Mouse (Mus musculus): Measurements from ENCODE around the gene Lrba. TPM values are rescaled to one million over a fixed set of nuclear protein-coding genes. Genes with fewer than 3 reads are reported as not detected.

Lrba gene
- total RNA-seq (2023), result 10 to 100 TPM in 1 of 2 experiments, 1 to 10 TPM in 1; 9.2 to 11.1 TPM

DNA sequence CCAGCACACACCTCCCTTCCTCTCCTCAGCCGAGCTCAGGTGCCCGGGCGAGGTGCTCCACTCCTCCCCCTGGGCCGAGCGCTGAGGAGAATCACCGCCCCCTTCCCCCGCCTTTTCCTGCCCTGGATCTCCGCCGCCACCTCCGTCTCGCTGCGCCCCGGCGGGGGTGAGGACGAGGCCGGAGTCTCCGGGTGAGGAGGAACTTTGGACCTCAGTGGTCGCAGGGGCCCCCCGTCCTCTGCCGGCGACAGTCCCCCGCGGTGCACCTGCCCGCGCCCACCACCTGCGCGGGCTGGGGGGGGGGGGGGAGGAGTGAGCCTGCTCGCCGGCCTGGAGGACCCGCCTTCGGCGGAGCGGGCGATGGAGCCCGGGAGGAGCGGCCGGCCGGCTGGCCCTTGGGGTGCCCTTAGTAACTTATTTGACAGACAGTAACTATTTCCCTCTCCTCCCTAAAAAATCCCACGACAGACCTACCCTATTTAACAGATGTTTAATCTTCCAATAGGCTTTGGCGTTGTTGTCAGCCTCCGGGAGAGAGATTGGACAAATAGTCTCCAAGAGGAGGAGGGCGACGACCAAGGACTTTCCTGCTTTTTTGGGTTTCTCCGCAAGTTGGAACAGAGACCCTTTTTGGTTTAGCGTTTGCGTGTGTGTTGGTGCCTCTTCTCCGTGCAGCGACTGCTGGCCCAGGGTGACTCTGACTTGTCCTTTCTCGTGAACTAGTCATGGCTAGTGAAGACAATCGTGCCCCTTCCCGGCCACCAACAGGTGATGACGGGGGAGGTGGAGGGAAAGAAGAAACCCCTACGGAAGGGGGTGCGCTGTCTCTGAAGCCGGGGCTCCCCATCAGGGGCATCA, at the start of gene Lrba:
TSS of gene Lrba (plus strand) at position 117 of the 858 bp plus-strand sequence.

DNA sequence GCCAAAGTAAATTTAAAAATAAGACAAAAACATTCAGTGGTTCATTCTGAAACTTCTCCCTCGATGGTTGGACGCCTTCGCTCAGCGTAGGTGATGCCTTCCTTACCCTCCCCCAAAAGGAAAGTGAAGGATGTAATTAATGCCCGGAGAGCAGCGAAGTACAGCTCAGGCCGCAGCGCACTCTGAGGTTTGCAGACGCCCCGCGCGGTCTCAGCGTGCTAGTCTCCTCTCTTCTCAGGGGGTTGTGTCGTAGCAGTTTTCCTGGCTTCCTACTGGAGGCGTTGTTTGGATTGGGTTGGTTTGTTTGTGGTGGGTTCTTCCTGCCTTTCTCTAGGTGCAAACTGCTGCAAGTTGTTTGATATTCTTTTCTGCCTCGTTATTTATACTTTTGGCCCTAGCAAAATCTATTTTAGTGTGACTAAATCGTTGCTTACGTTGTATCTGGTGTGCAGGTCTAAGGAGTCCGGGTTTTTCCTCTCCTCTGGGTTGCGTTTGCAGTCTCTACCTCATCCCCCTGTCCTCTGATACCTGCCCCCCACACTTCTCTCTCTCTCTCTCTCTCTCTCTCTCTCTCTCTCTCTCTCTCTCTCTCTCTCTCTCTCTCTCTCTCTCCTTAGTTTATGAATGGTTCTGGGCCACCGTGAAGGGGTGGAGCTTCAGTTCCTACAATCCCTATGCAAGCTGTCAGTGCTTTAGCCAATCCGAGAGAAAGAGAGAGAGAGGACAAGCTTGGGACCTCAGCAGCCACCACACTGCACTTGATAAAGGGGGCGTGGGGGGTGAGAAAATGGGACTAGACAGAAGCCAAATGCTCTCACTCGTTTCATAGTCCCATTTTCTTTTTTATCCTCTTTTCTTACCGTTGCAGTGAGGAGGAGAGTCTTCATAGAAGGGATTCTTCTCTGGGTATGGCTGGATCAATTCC, 323.9 kb downstream of the Lrba start, which contains the start of gene Mab21l2:
TSS of gene Mab21l2 (minus strand) at position 539 of the 925 bp plus-strand sequence.

Other genes with a start within 250 kb of the Lrba start
- gene Prss48, start 222.2 kb upstream of the Lrba start, total RNA-seq (2023), result not detected
- gene Rps3a1, start 82.0 kb upstream of the Lrba start, total RNA-seq (2023), result 100 to 1,000 TPM; 558 to 600 TPM

All from neutrophil, adult 83 days (primary cell).